ENCODE assay signal across 8 mouse cellular contexts in the genomic region with DNA sequence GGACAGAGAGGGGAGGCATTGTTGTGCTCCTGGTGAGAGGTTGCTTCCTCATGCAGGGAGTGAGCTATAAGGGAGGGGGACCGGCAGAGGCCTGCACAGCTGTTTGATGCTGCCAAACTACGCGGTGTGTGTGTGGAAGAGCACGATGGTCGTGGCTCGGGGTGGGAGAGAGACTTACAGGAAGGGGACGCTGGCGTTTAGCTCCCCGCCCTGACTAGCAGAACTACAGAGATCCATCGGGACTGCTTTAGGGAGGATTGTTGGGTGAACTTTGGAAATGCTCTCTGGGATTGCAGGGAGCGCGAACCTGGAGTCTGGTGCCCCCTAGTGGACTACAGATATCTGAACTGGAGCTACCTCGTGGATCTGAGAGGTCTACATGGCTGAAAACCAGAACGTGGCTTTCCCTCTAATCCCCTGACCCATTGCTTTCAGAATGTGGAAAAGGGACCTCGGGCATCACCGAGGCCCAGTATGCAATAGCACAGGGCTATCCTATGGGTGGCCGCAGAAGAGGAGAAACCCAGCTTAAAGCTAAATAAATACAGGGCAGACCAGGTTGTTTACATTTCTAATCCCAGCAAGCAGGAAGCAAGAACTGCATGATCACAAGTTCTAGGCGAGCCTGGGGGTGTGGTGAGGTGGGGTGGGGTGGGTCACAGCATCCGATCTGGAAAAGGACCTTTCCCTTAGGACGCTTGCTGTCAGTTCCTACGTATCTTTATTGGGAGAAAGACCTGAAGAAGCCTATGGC. TPM values are rescaled to one million over a fixed set of nuclear protein-coding genes. Genes with fewer than 3 reads are reported as not detected.
DNase-seq lines count a peak whose midpoint lies in the region; ATAC-seq and TF ChIP-seq lines count a peak whose summit lies in the region.

No protein-coding gene starts in this region.

- H3K9ac ChIP-seq in hindbrain, postnatal 0 days (replicated peaks; ENCODE audit: low read length) = no peak overlapping the region

- ATAC-seq in common myeloid progenitor, adult 5-6 weeks (replicated peaks; ENCODE audit: low read depth, poor library complexity, severe bottlenecking) = peak; percentile 91
- ATAC-seq in hindbrain, postnatal 0 days = peak; percentile 81
- peak; percentile 79 for ATAC-seq in megakaryocyte-erythroid progenitor cell, adult 5-6 weeks (replicated peaks; ENCODE audit: low FRiP score, low TSS enrichment, poor library complexity, severe bottlenecking)

- H3K27me3 ChIP-seq in hindbrain, postnatal 0 days (ENCODE audit: insufficient read depth, low read length) = no peaks in the 10 kb centered on the region

- H3K4me3 ChIP-seq in hindbrain, postnatal 0 days (ENCODE audit: low read length) = peak overlapping the region; percentile 18

- WGBS in hindbrain, postnatal 0 days = 35% methylated on average over 21 of the region's 21 CpGs

- intact Hi-C loops in left cerebral cortex, postnatal 25 days (cut with DNase I) = loop anchor here (5.0 kb wide), 1 partner anchor 121 kb away; no protein-coding TSS in a partner anchor

- H3K36me3 ChIP-seq in hindbrain, postnatal 0 days (ENCODE audit: insufficient read depth, low read length) = no peaks in the 10 kb centered on the region

- no peaks in the 10 kb centered on the region for H3K4me1 ChIP-seq in hindbrain, postnatal 0 days (ENCODE audit: insufficient read depth, low read length)

- H3K9me3 ChIP-seq in hindbrain, postnatal 0 days (ENCODE audit: low read length) = no peaks in the 10 kb centered on the region

- peak; percentile 46 for DNase-seq in left cerebral cortex, adult 18-20 months (ENCODE audit: low spot score in 2 of 2)
- no peak for DNase-seq in left cerebral cortex, adult 11 months (ENCODE audit: low spot score)
- DNase-seq in gastrocnemius, adult 8-10 months (ENCODE audit: low spot score in 2 of 2) = peak; percentile 2 to 8
- peak; percentile 74 for DNase-seq in hindbrain, postnatal 0 days (ENCODE audit: low spot score)
- DNase-seq in left cerebral cortex, postnatal 25 days (ENCODE audit: low spot score in 2 of 2) = peak; percentile 47 to 56
- DNase-seq in right cerebral cortex, postnatal 4 days = peak; percentile 19

- peak overlapping the region; percentile 51 for H3K4me2 ChIP-seq in hindbrain, postnatal 0 days (ENCODE audit: low read depth, low read length)

- no peak overlapping the region for H3K27ac ChIP-seq in hindbrain, postnatal 0 days

- TF ChIP-seq CTCF in hindbrain, postnatal 0 days (IDR thresholded peaks at IDR 0.05; ENCODE audit: low read depth) = peak; percentile 78

RNA-seq across cellular contexts. Expression of a gene that starts 57.2 kb away (rescaled TPM):
- not detected for total RNA-seq in left cerebral cortex, adult 18-20 months (2021)
- total RNA-seq in common myeloid progenitor, adult 5-6 weeks (2017) = not detected in 2 replicates
- total RNA-seq in gastrocnemius, adult 8-10 months (2022) = not detected
- total RNA-seq in hindbrain, postnatal 0 days (2014; rRNA removed) = not detected in 2 replicates
- not detected in 2 replicates for polyA plus RNA-seq in hindbrain, postnatal 0 days (2015; fragmentation: Nextera tagmentation; extraction: Ambion mirVana)
- total RNA-seq in left cerebral cortex, postnatal 25 days (2021) = not detected
- not detected in 2 replicates for total RNA-seq in megakaryocyte-erythroid progenitor cell, adult 5-6 weeks (2014; fragmentation: Nextera tagmentation)
- total RNA-seq in megakaryocyte-erythroid progenitor cell, adult 5-6 weeks (2017) = not detected in 2 replicates
